Mouse (Mus musculus) G1E (cell line): ENCODE data around the gene Bri3bp.

ENCODE experiments used
- CTCF ChIP-seq: IDR thresholded peaks from 2 replicates; pipeline ENCODE4 v1.5.1; 2012; ENCODE audit warnings: low read depth, low read length, inconsistent platforms, mixed read lengths
- GATA1 ChIP-seq: IDR thresholded peaks from 2 replicates; pipeline ENCODE4 v1.6.1; 2012; ENCODE audit warnings: borderline replicate concordance, low read length, inconsistent platforms, mixed read lengths
- GATA2 ChIP-seq: IDR thresholded peaks from 2 replicates; pipeline ENCODE4 v1.6.1; 2012; ENCODE audit warnings: low read depth, low read length, inconsistent platforms, borderline replicate concordance
- TAL1 ChIP-seq: conservative IDR thresholded peaks from 2 replicates; pipeline ENCODE4 v1.6.1; 2012; ENCODE audit warnings: low read depth, low read length, inconsistent platforms, mixed read lengths

DNA sequence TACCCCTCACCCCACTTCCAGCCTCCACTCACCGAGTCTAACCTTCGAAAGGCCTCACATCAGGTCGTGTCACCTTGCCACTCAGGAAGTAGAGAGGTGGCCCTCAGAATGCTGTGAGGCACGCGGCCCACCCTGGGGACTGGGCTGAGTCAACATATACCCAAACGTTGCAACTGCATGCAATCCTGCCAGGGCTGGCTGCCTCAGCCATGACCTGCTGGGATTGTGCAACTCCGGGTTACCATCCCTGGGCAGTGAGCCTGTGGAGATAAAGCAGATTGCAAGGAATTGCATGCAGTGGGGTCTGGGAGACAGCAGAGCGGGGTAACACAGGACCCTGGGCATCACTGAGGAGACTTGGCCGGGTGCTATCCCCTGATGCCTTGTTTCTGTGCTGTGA, 11.2 kb downstream of the Bri3bp start:
- TF ChIP-seq TAL1, result no peak
- TF ChIP-seq CTCF, result no peak
- TF ChIP-seq GATA2, result no peak
- TF ChIP-seq GATA1, result no peak
